Mouse (Mus musculus): Measurements from ENCODE around the gene Syn3. TPM values are rescaled to one million over a fixed set of nuclear protein-coding genes. Genes with fewer than 3 reads are reported as not detected.

Syn3 gene
- total and polyA plus RNA-seq, 2 experiments from 2014 or later = 18.3 to 67.4 TPM

- DNase-seq (ENCODE audit: low spot score) = peak; percentile 72
- no peak for TF ChIP-seq CTCF (IDR thresholded peaks at IDR 0.05; ENCODE audit: low read depth)
- H3K4me3 ChIP-seq (ENCODE audit: low read length) = no peak overlapping the region
- no peaks in the 10 kb centered on the region for H3K27me3 ChIP-seq (ENCODE audit: insufficient read depth, low read length)
- 51% methylated on average over 4 of the region's 4 CpGs for WGBS
- no peak overlapping the region for H3K27ac ChIP-seq
- 0 out of 2 replicates have a peak, but pooled peaks have one; percentile 62 for ATAC-seq
- H3K4me1 ChIP-seq (ENCODE audit: insufficient read depth, low read length) = no peaks in the 10 kb centered on the region
- no peak overlapping the region for H3K4me2 ChIP-seq (ENCODE audit: low read depth, low read length)
- no peak overlapping the region for H3K9ac ChIP-seq (replicated peaks; ENCODE audit: low read length)
- H3K9me3 ChIP-seq (ENCODE audit: low read length) = no peaks in the 10 kb centered on the region
- no peaks in the 10 kb centered on the region for H3K36me3 ChIP-seq (ENCODE audit: insufficient read depth, low read length)
These were observed 242.5 kb downstream of the Syn3 start for GRCm38 (mm10) chr10:86256221-86256620.

- ATAC-seq = no peak
- WGBS = 71% methylated on average over 7 of the region's 7 CpGs
- Histone ChIP-seq H3K9me3 (ENCODE audit: low read length) (no peaks in the 10 kb centered on the region), H3K4me2 (ENCODE audit: low read depth, low read length) (no peak overlapping the region), H3K27me3 (ENCODE audit: insufficient read depth, low read length) (no peaks in the 10 kb centered on the region), H3K4me3 (ENCODE audit: low read length) (no peak overlapping the region), H3K4me1 (ENCODE audit: insufficient read depth, low read length) (no peaks in the 10 kb centered on the region), H3K36me3 (ENCODE audit: insufficient read depth, low read length) (no peaks in the 10 kb centered on the region), H3K9ac (replicated peaks; ENCODE audit: low read length) (no peak overlapping the region), H3K27ac (no peak overlapping the region)
- TF ChIP-seq CTCF (IDR thresholded peaks at IDR 0.05; ENCODE audit: low read depth) = no peak
- DNase-seq (ENCODE audit: low spot score) = no peak
These were observed 248.4 kb downstream of the Syn3 start for GRCm38 (mm10) chr10:86250149-86250922.

- Histone ChIP-seq H3K9me3 (ENCODE audit: low read length) (no peaks in the 10 kb centered on the region), H3K4me3 (ENCODE audit: low read length) (no peak overlapping the region), H3K27ac (no peak overlapping the region), H3K36me3 (ENCODE audit: insufficient read depth, low read length) (no peaks in the 10 kb centered on the region), H3K4me1 (ENCODE audit: insufficient read depth, low read length) (no peaks in the 10 kb centered on the region), H3K27me3 (ENCODE audit: insufficient read depth, low read length) (no peaks in the 10 kb centered on the region), H3K4me2 (ENCODE audit: low read depth, low read length) (no peak overlapping the region), H3K9ac (replicated peaks; ENCODE audit: low read length) (no peak overlapping the region)
- ATAC-seq (no peak), DNase-seq (ENCODE audit: low spot score) (no peak)
- WGBS = 79% methylated on average over 1 of the region's 1 CpGs
- no peak for TF ChIP-seq CTCF (IDR thresholded peaks at IDR 0.05; ENCODE audit: low read depth)
These were observed 249.4 kb downstream of the Syn3 start for GRCm38 (mm10) chr10:86249283-86249682.

GRCm38 (mm10) chr10:86248807-86249206 lies 249.9 kb downstream of the Syn3 start:
- no peak for TF ChIP-seq CTCF (IDR thresholded peaks at IDR 0.05; ENCODE audit: low read depth)

GRCm38 (mm10) chr10:86248131-86248740 lies 250.5 kb downstream of the Syn3 start:
- ATAC-seq (no peak), DNase-seq (ENCODE audit: low spot score) (no peak)
- Histone ChIP-seq H3K36me3 (ENCODE audit: insufficient read depth, low read length) (no peaks in the 10 kb centered on the region), H3K4me1 (ENCODE audit: insufficient read depth, low read length) (no peaks in the 10 kb centered on the region), H3K27me3 (ENCODE audit: insufficient read depth, low read length) (no peaks in the 10 kb centered on the region), H3K9me3 (ENCODE audit: low read length) (no peaks in the 10 kb centered on the region), H3K4me2 (ENCODE audit: low read depth, low read length) (no peak overlapping the region), H3K9ac (replicated peaks; ENCODE audit: low read length) (no peak overlapping the region), H3K4me3 (ENCODE audit: low read length) (no peak overlapping the region), H3K27ac (no peak overlapping the region)
- TF ChIP-seq CTCF (IDR thresholded peaks at IDR 0.05; ENCODE audit: low read depth) = no peak
- WGBS = 78% methylated on average over 10 of the region's 10 CpGs

More at GRCm38 (mm10) chr10:86248807-86249206, 249.9 kb downstream of the Syn3 start:
- ATAC-seq = no peak
- no peak overlapping the region for H3K9ac ChIP-seq (replicated peaks; ENCODE audit: low read length)
- no peaks in the 10 kb centered on the region for H3K9me3 ChIP-seq (ENCODE audit: low read length)
- H3K4me2 ChIP-seq (ENCODE audit: low read depth, low read length) = no peak overlapping the region
- 84% methylated on average over 3 of the region's 3 CpGs for WGBS
- no peaks in the 10 kb centered on the region for H3K4me1 ChIP-seq (ENCODE audit: insufficient read depth, low read length)
- H3K27ac ChIP-seq = no peak overlapping the region
- no peak for DNase-seq (ENCODE audit: low spot score)
- H3K36me3 ChIP-seq (ENCODE audit: insufficient read depth, low read length) = no peaks in the 10 kb centered on the region
- H3K4me3 ChIP-seq (ENCODE audit: low read length) = no peak overlapping the region
- no peaks in the 10 kb centered on the region for H3K27me3 ChIP-seq (ENCODE audit: insufficient read depth, low read length)

GRCm38 (mm10) chr10:86245396-86245795 lies 253.3 kb downstream of the Syn3 start:
- TF ChIP-seq CTCF (IDR thresholded peaks at IDR 0.05; ENCODE audit: low read depth) = no peak
- no peak for DNase-seq (ENCODE audit: low spot score)
- H3K4me2 ChIP-seq (ENCODE audit: low read depth, low read length) = no peak overlapping the region
- WGBS = 91% methylated on average over 7 of the region's 7 CpGs
- H3K4me1 ChIP-seq (ENCODE audit: insufficient read depth, low read length) = no peaks in the 10 kb centered on the region
- no peak for ATAC-seq
- H3K27me3 ChIP-seq (ENCODE audit: insufficient read depth, low read length) = no peaks in the 10 kb centered on the region
- H3K9ac ChIP-seq (replicated peaks; ENCODE audit: low read length) = no peak overlapping the region
- no peaks in the 10 kb centered on the region for H3K9me3 ChIP-seq (ENCODE audit: low read length)
- H3K36me3 ChIP-seq (ENCODE audit: insufficient read depth, low read length) = no peaks in the 10 kb centered on the region
- no peak overlapping the region for H3K4me3 ChIP-seq (ENCODE audit: low read length)
- H3K27ac ChIP-seq = no peak overlapping the region

- no peak overlapping the region for H3K4me3 ChIP-seq (ENCODE audit: low read length)
- no peak for TF ChIP-seq CTCF (IDR thresholded peaks at IDR 0.05; ENCODE audit: low read depth)
- no peak overlapping the region for H3K9ac ChIP-seq (replicated peaks; ENCODE audit: low read length)
- DNase-seq (ENCODE audit: low spot score) (no peak), ATAC-seq (no peak)
- no peak overlapping the region for H3K4me2 ChIP-seq (ENCODE audit: low read depth, low read length)
- no peaks in the 10 kb centered on the region for H3K4me1 ChIP-seq (ENCODE audit: insufficient read depth, low read length)
- no peaks in the 10 kb centered on the region for H3K27me3 ChIP-seq (ENCODE audit: insufficient read depth, low read length)
- WGBS = 93% methylated on average over 6 of the region's 6 CpGs
- H3K36me3 ChIP-seq (ENCODE audit: insufficient read depth, low read length) = no peaks in the 10 kb centered on the region
- H3K9me3 ChIP-seq (ENCODE audit: low read length) = no peaks in the 10 kb centered on the region
- H3K27ac ChIP-seq = no peak overlapping the region
These were observed 255.2 kb downstream of the Syn3 start for GRCm38 (mm10) chr10:86243525-86243924.

Measured in hindbrain, postnatal 0 days (tissue).